Mouse (Mus musculus) Muller cell, postnatal 12 days (primary cell): Measurements from ENCODE around the gene Lrig1.
"Not testable (repeated sequence)": the region's sequence is repeated elsewhere in the genome, so short reads cannot be mapped to it uniquely, and the experiment has no call there.

Source experiments
- DNase-seq: peaks from one replicate; pipeline ENCODE4 v3.0.0-alpha.2; 2015; ENCODE audit errors: inconsistent ontology term

The Lrig1 gene

GRCm38 (mm10) chr6:94575526-94576166 is 124.3 kb downstream of the Lrig1 start:
- DNase-seq: no peak

GRCm38 (mm10) chr6:94568040-94568439 is 131.9 kb downstream of the Lrig1 start:
- DNase-seq: no peak

GRCm38 (mm10) chr6:94565766-94566165 is 134.2 kb downstream of the Lrig1 start:
- DNase-seq: no peak

- DNase-seq: no peak
Measured at GRCm38 (mm10) chr6:94563203-94563940, 136.6 kb downstream of the Lrig1 start.

- DNase-seq: no peak
Measured at GRCm38 (mm10) chr6:94561346-94561745, 138.6 kb downstream of the Lrig1 start.

GRCm38 (mm10) chr6:94560896-94561295 is 139.1 kb downstream of the Lrig1 start:
- no peak for DNase-seq

- DNase-seq: not testable (repeated sequence)
Measured at GRCm38 (mm10) chr6:94558603-94559002, 141.4 kb downstream of the Lrig1 start.
